ENCODE assay signal across 11 mouse cellular contexts in the genomic region with DNA sequence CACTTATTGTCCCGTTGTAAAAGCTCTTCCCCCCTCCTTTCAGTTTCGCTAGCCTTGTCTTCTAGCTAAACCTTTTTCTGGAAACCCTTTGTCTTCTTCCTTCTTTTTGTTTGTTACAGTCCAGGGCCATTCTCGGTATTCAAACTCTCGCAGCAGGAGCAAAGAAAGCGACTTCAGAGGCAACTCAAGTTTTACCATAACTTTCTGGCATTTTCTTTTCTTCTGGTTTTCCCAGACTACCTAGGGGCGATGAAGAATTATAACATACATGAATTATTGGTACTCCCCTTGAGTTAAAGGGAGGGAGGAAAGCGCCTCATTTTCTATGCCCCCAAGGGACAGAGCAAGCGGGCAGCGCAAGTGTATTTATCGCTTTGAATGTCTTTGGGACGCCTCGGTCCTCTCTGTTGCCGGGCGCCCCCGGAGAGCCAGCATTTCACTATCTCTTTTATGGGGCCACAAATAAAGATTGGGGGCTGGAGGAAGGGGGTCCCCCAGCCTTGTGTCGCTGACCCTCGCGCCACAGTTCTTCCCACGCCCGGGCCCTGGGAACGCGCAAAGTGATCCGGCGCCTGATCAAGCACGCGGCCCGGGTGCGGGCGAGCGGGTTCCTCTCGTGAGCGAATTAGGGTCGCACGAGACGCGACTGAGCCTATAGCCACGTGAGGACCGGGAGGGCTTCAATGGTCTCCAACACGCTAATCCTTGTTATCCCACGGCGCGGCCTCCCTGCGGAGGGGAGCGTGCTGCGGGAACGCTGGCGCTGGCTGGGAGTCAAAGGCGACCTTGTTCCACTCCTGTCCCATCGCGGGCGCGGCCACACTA. TPM values are rescaled to one million over a fixed set of nuclear protein-coding genes. Genes with fewer than 3 reads are reported as not detected.
DNase-seq lines count a peak whose midpoint lies in the region; ATAC-seq and TF ChIP-seq lines count a peak whose summit lies in the region.
"Had no signal": no experiment of that assay in that cellular context is flagged by ENCODE, and none has a peak within 500 bp of the region (broad histone marks: within the 10 kb centered on the region; RNA-seq: fewer than 3 reads in every experiment).

No protein-coding gene starts in this region.

- H3K4me1 ChIP-seq in heart, embryonic 15.5 days (replicated peaks), result peaks cover 10% of the 10 kb centered on the region
- H3K4me1 ChIP-seq in forebrain, postnatal 0 days (ENCODE audit: insufficient read depth), result 0 out of 2 replicates have a peak, but pooled peaks cover 5% of the 10 kb centered on the region
- H3K4me1 ChIP-seq in midbrain, embryonic 13.5 days (replicated peaks), result peaks cover 63% of the 10 kb centered on the region

- no peaks in the 10 kb centered on the region for H3K9me3 ChIP-seq in heart, embryonic 15.5 days (replicated peaks)
- H3K9me3 ChIP-seq in forebrain, postnatal 0 days (ENCODE audit: low read length), result no peaks in the 10 kb centered on the region
- H3K9me3 ChIP-seq in midbrain, embryonic 13.5 days, result no peaks in the 10 kb centered on the region

- no peak for TF ChIP-seq CTCF in forebrain, postnatal 0 days (IDR thresholded peaks at IDR 0.05; ENCODE audit: low read depth)

- peak overlapping the region; percentile 51 for H3K4me2 ChIP-seq in heart, embryonic 15.5 days
- H3K4me2 ChIP-seq in forebrain, postnatal 0 days (ENCODE audit: low read depth), result peak overlapping the region; percentile 48
- H3K4me2 ChIP-seq in midbrain, embryonic 13.5 days (replicated peaks), result peak overlapping the region; percentile 65

- H3K9ac ChIP-seq in heart, embryonic 15.5 days, result no peak overlapping the region
- H3K9ac ChIP-seq in forebrain, postnatal 0 days, result no peak overlapping the region
- H3K9ac ChIP-seq in midbrain, embryonic 13.5 days (replicated peaks), result peak overlapping the region; percentile 46; the same call in 1 of the 2 replicates

- peak overlapping the region; percentile 26 for H3K4me3 ChIP-seq in heart, embryonic 15.5 days
- H3K4me3 ChIP-seq in forebrain, postnatal 0 days (ENCODE audit: low read depth, low read length), result peak overlapping the region; percentile 25
- H3K4me3 ChIP-seq in midbrain, embryonic 13.5 days (replicated peaks), result peak overlapping the region; percentile 34

- intact Hi-C loops in heart, postnatal 36 days (cut with DNase I), result no loop called here

- H3K27ac ChIP-seq in heart, embryonic 15.5 days, result no peak overlapping the region
- H3K27ac ChIP-seq in forebrain, postnatal 0 days (ENCODE audit: low read depth, low read length), result no peak overlapping the region
- H3K27ac ChIP-seq in midbrain, embryonic 13.5 days, result peak overlapping the region; percentile 76

- no peak for DNase-seq in heart, postnatal 36 days
- peak; percentile 37 for DNase-seq in Muller cell, postnatal 12 days (ENCODE audit: inconsistent ontology term)
- DNase-seq in forebrain, postnatal 0 days, result peak; percentile 55
- no peak for DNase-seq in urinary bladder, postnatal 25 days (ENCODE audit: low spot score)
- no peak for DNase-seq in right cerebral cortex, postnatal 36 days (ENCODE audit: low spot score in 2 of 2)
- DNase-seq: cerebellum, adult 18-20 months; kidney, postnatal 10 days had no signal

- whole genome bisulfite sequencing in heart, embryonic 15.5 days, result 1% methylated on average over 52 of the region's 52 CpGs
- 1% methylated on average over 52 of the region's 52 CpGs for WGBS in forebrain, postnatal 0 days
- under 1% methylated on average over 52 of the region's 52 CpGs for WGBS in midbrain, embryonic 13.5 days

- H3K36me3 ChIP-seq in heart, embryonic 15.5 days, result no peaks in the 10 kb centered on the region
- H3K36me3 ChIP-seq in forebrain, postnatal 0 days (ENCODE audit: insufficient read depth), result no peaks in the 10 kb centered on the region
- no peaks in the 10 kb centered on the region for H3K36me3 ChIP-seq in midbrain, embryonic 13.5 days

- peaks cover 99% of the 10 kb centered on the region for H3K27me3 ChIP-seq in heart, embryonic 15.5 days
- H3K27me3 ChIP-seq in forebrain, postnatal 0 days (ENCODE audit: insufficient read depth, low read length), result peaks cover 68% of the 10 kb centered on the region
- H3K27me3 ChIP-seq in midbrain, embryonic 13.5 days, result peaks cover 96% of the 10 kb centered on the region

- ATAC-seq in heart, embryonic 15.5 days (replicated peaks; ENCODE audit: insufficient number of reproducible peaks, insufficient read depth, low FRiP score, low read depth), result no peak
- no peak for ATAC-seq in forebrain, postnatal 0 days
- ATAC-seq in midbrain, embryonic 13.5 days, result peak; percentile 64
- no peak for ATAC-seq in erythroblast, adult 5-6 weeks (replicated peaks; ENCODE audit: low FRiP score, poor library complexity, severe bottlenecking)

RNA-seq across cellular contexts. Expression of gene Neurog1, which starts 6.4 kb away (rescaled TPM):
- polyA plus RNA-seq in heart, embryonic 15.5 days (2015; fragmentation: Nextera tagmentation; extraction: Ambion mirVana), result not detected in 2 replicates
- total RNA-seq in heart, postnatal 36 days (2021), result not detected
- 0.08 TPM in 1 of 2 replicates, not detected in the other for total RNA-seq in forebrain, postnatal 0 days (2014; rRNA removed)
- polyA plus RNA-seq in forebrain, postnatal 0 days (2015; fragmentation: Nextera tagmentation; extraction: Ambion mirVana), result not detected in 2 replicates
- 12.0 and 15.8 TPM in 2 replicates for polyA plus RNA-seq in midbrain, embryonic 13.5 days (2015; fragmentation: Nextera tagmentation; extraction: Ambion mirVana)
- not detected in 2 replicates for total RNA-seq in erythroblast, adult 5-6 weeks (2015; ENCODE audit: low replicate concordance)
- not detected in 2 replicates for total RNA-seq in erythroblast, adult 5-6 weeks (2017; ENCODE audit: low replicate concordance)
- total RNA-seq: CH12.LX had no signal

RNA-seq across cellular contexts. Expression of gene Cxcl14, which starts 37.9 kb away (rescaled TPM):
- polyA plus RNA-seq in heart, embryonic 15.5 days (2015; fragmentation: Nextera tagmentation; extraction: Ambion mirVana), result 1.0 and 2.1 TPM in 2 replicates
- total RNA-seq in heart, postnatal 36 days (2021), result 1 to 10 TPM; 3.1 to 5.9 TPM
- total RNA-seq in forebrain, postnatal 0 days (2014; rRNA removed), result 21.3 and 44.2 TPM in 2 replicates
- polyA plus RNA-seq in forebrain, postnatal 0 days (2015; fragmentation: Nextera tagmentation; extraction: Ambion mirVana), result 37.2 and 37.6 TPM in 2 replicates
- polyA plus RNA-seq in midbrain, embryonic 13.5 days (2015; fragmentation: Nextera tagmentation; extraction: Ambion mirVana), result 7.4 and 8.0 TPM in 2 replicates
- total RNA-seq in erythroblast, adult 5-6 weeks (2015; ENCODE audit: low replicate concordance), result 0.84 TPM in 1 of 2 replicates, not detected in the other
- 0.42 and 0.51 TPM in 2 replicates for total RNA-seq in erythroblast, adult 5-6 weeks (2017; ENCODE audit: low replicate concordance)
- total RNA-seq: CH12.LX had no signal

Comparison
In these comparisons a context has a peak if more than half of its experiments do, and no peak if none do; other contexts are left out.
1. DNase-seq: peak in Muller cell, postnatal 12 days (single experiment) and forebrain, postnatal 0 days (single experiment); none in heart, postnatal 36 days (0 of 2), urinary bladder, postnatal 25 days (single experiment) and right cerebral cortex, postnatal 36 days (0 of 2).
2. Peak in every context shown above with its lines, with median percentiles within 50 percentile points of each other: H3K4me2 ChIP-seq and H3K4me3 ChIP-seq.